Mouse (Mus musculus) limb, embryonic 11.5 days (tissue): ENCODE results near the gene Ccdc34. TPM values are rescaled to one million over a fixed set of nuclear protein-coding genes. Genes with fewer than 3 reads are reported as not detected.

Experiments
- polyA plus RNA-seq: library from polyadenylated mRNA; unstranded; fragments of >200 nt; fragmentation: Nextera tagmentation; extraction: Ambion mirVana; gene quantifications from 2 replicates; pipeline ENCODE4 v1.2.1, GENCODE M21; 2014

The Ccdc34 gene
- polyA plus RNA-seq, 1 experiment from 2014 or later = 68.8 TPM

Other genes starting within 250 kb of the Ccdc34 start
- gene Lin7c, start 127.0 kb upstream of the Ccdc34 start, polyA plus RNA-seq = 64.3 and 69.2 TPM in 2 replicates
- 14.8 and 15.1 TPM in 2 replicates for gene Lgr4, start 100.2 kb upstream of the Ccdc34 start, polyA plus RNA-seq